Mouse (Mus musculus): ENCODE results near the gene Gab1.

Gene Gab1

DNA sequence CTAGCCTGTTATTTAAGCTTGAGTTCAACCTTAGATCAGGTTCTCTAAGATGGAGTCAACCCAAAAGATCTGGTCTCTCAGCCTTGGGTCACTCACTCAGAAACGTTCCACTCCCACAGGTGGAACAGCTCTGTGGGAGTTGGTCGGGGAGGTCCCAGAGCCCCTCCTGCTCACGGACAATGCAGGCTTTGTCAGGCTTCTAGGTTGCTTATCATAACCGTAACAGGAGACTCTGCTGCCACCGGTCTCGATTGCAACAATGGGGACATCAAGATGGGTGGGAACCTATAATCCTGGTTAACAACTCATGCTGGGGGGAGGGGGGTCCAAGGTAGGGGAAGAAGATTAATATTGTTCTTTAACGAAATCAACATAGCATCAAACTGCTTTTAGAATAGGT lies 127.9 kb downstream of the Gab1 start:
- peak; percentile 32 for DNase-seq (ENCODE audit: low read depth, low spot score)

DNA sequence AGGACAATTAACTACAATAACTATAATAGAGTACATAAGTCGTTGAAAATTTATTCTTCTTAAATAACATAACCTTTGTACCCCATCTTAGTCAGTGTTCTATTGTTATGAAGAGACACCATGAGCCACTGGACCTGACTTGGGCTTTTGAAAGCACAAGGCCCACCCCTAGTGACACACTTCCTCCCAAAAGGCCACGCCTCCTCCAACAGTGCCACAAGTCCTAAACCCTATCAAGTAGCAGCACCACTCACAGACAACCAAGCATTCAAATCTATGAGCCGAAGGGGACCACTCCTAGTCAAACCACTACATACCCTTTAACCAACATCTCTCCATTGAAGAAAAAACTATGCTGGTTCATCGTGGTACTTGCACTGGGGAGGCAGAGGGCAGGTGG lies 131.2 kb downstream of the Gab1 start:
- DNase-seq (ENCODE audit: low read depth, low spot score), result peak; percentile 61

DNA sequence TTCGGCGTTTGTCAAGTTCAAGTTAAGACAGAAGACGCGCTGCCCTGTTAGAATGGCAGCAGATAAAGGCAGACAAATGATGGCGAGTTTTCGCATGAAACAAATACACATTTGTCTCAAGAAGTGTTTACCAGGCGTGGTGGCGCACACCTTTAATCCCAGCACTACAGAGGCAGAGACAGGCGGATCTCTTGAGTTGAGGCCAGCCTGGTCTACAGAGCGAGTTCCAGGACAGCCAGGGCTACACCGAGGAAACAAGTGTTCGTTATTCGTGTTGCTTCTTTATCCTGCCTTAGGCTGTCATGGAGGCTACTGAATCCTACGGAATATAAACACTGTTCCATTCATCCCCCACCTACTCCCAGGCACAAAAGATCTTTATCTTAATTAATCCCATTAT lies 140.4 kb downstream of the Gab1 start:
- DNase-seq (ENCODE audit: low read depth, low spot score), result no peak

DNA sequence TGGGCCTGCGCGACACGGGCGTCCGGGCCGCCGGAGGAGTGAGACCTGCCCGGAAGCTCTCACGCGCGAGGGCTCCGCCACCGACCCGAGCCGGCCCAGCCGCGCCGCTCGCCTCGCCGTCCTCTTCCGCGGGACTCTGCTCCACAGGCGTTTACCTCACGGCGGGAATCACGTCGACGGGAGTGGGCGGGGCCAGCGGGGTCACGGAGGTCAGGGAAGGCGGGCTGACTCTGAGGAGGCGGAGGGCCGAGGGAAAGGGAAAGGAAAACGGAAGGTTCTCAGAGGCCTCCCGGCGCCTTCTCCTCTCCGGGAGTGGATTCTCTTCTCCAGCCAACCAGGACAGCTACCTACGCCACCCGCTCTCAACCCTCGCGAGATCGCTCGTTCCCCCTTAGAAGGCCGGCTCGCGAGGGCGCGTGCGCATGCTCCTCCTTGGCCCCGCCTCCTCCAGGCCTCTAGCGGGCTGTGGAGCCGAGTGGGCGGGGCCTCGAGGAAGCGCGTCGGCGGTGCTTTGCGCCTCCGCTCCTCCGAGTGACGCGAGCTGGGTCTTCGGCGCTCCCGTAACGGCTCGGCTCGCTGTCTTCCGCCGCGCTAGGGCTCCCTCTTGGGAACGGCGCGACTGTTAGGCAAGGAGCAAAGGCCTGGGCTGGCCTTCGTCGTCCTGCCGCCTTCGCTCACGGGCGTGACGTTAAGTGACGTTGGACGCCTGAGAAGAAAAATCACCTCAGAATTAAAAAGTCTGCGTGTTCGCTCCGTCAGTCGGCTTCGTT lies 141.0 kb downstream of the Gab1 start, which contains the start of gene Smarca5:
Smarca5 (minus strand) TSS at position 343 of the 770 bp plus-strand sequence.
- DNase-seq (ENCODE audit: low read depth, low spot score), result peak; percentile 93

DNA sequence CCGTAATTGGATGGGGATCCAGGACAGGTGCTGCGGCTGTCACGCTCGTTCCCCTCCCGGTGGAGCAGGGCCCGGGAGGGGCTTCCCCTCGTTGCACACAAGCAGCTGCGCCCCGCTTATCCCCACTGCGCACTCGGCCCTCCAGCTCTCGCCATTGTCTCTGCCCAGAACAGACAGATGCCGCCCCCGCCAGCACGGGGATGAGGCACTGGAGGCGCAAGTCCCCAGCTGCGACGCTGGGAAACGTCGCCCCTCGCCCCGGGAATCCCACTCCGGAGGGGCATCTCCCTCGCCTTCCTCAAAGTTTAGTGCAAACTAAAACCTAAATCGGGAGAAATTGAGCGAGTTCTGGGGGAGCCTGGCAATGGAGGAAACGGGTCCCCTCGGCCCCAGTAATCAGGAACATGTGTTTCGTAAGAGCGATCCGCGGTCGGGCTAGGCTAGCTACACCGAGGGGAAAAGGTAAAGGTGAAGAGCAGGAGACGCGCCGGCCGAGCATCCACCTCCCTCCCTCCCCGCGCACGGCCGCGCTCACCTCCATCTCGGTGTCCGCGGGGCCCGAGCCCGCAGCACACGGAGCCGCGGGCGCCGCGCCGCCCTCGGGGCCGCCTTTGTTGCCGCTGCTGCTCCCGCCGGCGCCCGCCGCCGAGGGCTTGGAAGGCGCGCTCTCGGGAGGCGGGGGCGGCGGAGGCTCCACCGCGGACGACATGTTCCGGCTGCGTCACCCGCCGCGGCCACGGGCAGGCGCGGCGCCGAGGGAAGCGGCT lies 141.7 kb downstream of the Gab1 start:
- peak; percentile 55 for DNase-seq (ENCODE audit: low read depth, low spot score)

DNA sequence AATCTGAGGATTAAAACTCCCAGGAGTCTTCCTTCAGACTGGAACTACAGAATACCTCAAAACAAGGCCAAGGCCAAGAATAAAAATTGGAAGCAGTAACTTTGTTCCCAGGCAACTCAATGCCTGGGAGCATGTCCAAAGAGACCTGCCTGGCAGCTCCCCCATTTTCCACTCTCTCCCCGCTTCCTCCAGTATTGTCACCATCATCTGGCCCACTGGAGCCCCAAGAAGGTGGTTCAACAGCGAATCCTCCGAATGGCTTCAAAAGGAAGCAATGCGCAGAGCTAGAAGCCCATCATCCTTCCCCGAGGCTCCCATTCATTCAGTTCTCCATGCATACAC lies 142.3 kb downstream of the Gab1 start:
- DNase-seq (ENCODE audit: low read depth, low spot score), result no peak

DNA sequence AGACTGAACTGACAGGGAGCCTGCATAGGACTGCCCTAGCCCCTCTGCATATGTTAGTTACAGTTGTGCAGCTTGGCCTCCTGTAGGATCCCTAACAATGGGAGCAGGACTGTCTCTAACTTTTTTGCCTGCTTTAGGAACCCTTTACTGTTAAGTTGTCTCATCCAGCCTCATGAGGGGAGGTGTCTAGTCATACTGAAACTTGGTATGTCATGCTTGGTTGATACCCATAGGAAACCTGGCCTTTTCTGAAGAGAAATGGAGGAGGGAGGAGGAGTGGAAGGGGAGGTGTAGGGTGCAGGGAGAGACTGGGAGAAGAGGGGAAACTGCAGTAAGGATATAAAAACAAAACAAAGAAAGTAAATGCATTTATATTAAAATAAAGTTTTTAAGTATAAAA lies 148.0 kb downstream of the Gab1 start:
- DNase-seq (ENCODE audit: low read depth, low spot score), result no peak

DNA sequence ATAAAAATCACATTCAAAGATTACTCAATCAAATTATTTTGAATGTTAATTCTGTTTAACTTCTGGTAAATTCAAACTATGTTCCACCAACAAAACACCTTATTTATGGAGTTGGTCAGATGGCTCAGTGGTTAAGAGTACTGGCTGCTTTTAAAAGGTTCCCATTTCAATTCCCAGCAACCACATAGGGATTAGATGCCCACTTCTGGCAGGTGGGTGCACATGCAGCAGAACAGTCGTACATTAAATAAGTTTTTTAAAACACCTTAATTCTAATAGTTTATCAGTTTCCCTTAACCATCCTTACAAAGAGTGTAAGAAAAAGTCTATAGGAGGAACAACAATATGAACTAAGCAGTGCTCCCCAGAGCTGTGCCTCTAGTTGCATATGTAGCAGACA lies 165.9 kb downstream of the Gab1 start:
- no peak for DNase-seq (ENCODE audit: low read depth, low spot score)

Data from ES-CJ7 (cell line).